Mouse (Mus musculus) kidney, adult 10 weeks (tissue): ENCODE measurements around the gene Tmem19. TPM values are rescaled to one million over a fixed set of nuclear protein-coding genes. Genes with fewer than 3 reads are reported as not detected.

Experiments used
- polyA plus RNA-seq: library from polyadenylated mRNA; stranded (reverse); fragments of 350-450 nt; fragmentation: Illumina TruSeq; extraction: RNeasy Lipid Tissue Mini Kit (QIAGEN cat#74804); gene quantifications from one replicate; pipeline ENCODE4 v1.2.3, GENCODE M21; 2014; ENCODE audit warnings: low read depth, low replicate concordance

Tmem19 gene
- polyA plus RNA-seq = 139 TPM

GRCm38 (mm10) chr10:115361840-115362622, at the start of gene Tmem19:
Gene Tmem19 (minus strand): TSS chr10:115362501.

GRCm38 (mm10) chr10:115384221-115385017, 22.1 kb upstream of the Tmem19 start, which contains the start of the genes Thap2 and Zfc3h1:
Gene Thap2 (minus strand): TSS chr10:115384443.
Gene Zfc3h1 (plus strand): TSS chr10:115384959.

GRCm38 (mm10) chr10:115315473-115316171, 46.7 kb downstream of the Tmem19 start, which contains the start of gene Rab21:
Gene Rab21 (minus strand): TSS chr10:115315594.

Other genes starting within 250 kb of the Tmem19 start
- gene Tph2, start 177.5 kb downstream of the Tmem19 start, polyA plus RNA-seq = not detected
- 81.5 TPM for gene Tbc1d15, start 111.0 kb downstream of the Tmem19 start, polyA plus RNA-seq
- 96.2 TPM for gene Rab21, start 46.9 kb downstream of the Tmem19 start, polyA plus RNA-seq
- 43.9 TPM for gene Thap2, start 21.9 kb upstream of the Tmem19 start, polyA plus RNA-seq
- gene Zfc3h1, start 22.5 kb upstream of the Tmem19 start, polyA plus RNA-seq = 95.6 TPM
- gene A930009A15Rik, start 207.5 kb upstream of the Tmem19 start, polyA plus RNA-seq = not detected
- gene Lgr5, start 225.3 kb upstream of the Tmem19 start, polyA plus RNA-seq = 0.89 TPM